Mouse (Mus musculus): ENCODE measurements around the gene Hoxa2.

Gene Hoxa2

GRCm38 (mm10) chr6:52204050-52204752 is 39.6 kb upstream of the Hoxa2 start, which contains the start of gene Hoxa5:
TSS of gene Hoxa5 (minus strand) at chr6:52204587.
- POLR2A ChIA-PET: interaction anchor here in 2 of 4 experiments (0.6 to 4.2 kb wide), 6 partner anchors 9 to 62 kb away, joined by 3 to 29 read pairs (median 4); partner anchors contain the start of genes Gm28308 (in 1 of the 2) and Hoxa3 (in 1 of the 2)
- CTCF ChIA-PET: interaction anchor here in 3 of 4 experiments (0.8 to 2.1 kb wide), 10 partner anchors 9 to 611 kb away, joined by 3 to 8 read pairs (median 4); partner anchors contain the start of gene Hoxa7 (in 2 of the 3)

GRCm38 (mm10) chr6:52203371-52204049 is 38.9 kb upstream of the Hoxa2 start:
- CTCF ChIA-PET: interaction anchor here in 3 of 4 experiments (0.8 to 2.1 kb wide), 12 partner anchors 8 to 611 kb away, joined by 3 to 8 read pairs (median 3); partner anchors contain the start of genes Hoxa7 (in 2 of the 3) and Hoxa10 (in 1 of the 3)
- POLR2A ChIA-PET: interaction anchor here in 3 of 4 experiments (0.6 to 4.2 kb wide), 10 partner anchors 10 to 327 kb away, joined by 3 to 29 read pairs (median 4); partner anchors contain the start of genes 5730596B20Rik (in 1 of the 3), Gm28308 (in 1 of the 3), Hoxa3 (in 1 of the 3) and Hoxa4 (in 1 of the 3)

- POLR2A ChIA-PET: interaction anchor here in 2 of 4 experiments (0.9 to 4.2 kb wide), 9 partner anchors 8 to 326 kb away, joined by 3 to 29 read pairs (median 4); partner anchors contain the start of genes 5730596B20Rik (in 1 of the 2) and Hoxa4 (in 1 of the 2)
- CTCF ChIA-PET: interaction anchor here (0.5 to 1.9 kb wide), 8 partner anchors 8 to 611 kb away, joined by 3 to 7 read pairs (median 3); partner anchors contain the start of genes Hoxa7 (in 2 of the 4) and Hoxa10 (in 1 of the 4)
These were observed 38.4 kb upstream of the Hoxa2 start for GRCm38 (mm10) chr6:52203121-52203370.

- ChIA-PET POLR2A (interaction anchor here (0.6 to 4.2 kb wide), 15 partner anchors 9 to 996 kb away, joined by 3 to 29 read pairs (median 4); partner anchors contain the start of genes Hoxa4 (in 2 of the 4), 5730596B20Rik (in 1 of the 4) and Hoxa1 (in 1 of the 4)), CTCF (interaction anchor here (0.5 to 1.9 kb wide), 9 partner anchors 8 to 610 kb away, joined by 3 to 9 read pairs (median 3); partner anchors contain the start of genes Hoxa7 (in 2 of the 4) and Hoxa10 (in 1 of the 4))
These were observed 37.9 kb upstream of the Hoxa2 start for GRCm38 (mm10) chr6:52202362-52203120.

GRCm38 (mm10) chr6:52201269-52201668 is 36.6 kb upstream of the Hoxa2 start:
- ChIA-PET CTCF (interaction anchor here in 1 of 4 experiments (0.6 to 0.8 kb wide), 2 partner anchors 8 to 17 kb away, joined by 3 to 7 read pairs; no protein-coding TSS in a partner anchor), POLR2A (interaction anchor here in 2 of 4 experiments (0.8 to 1.9 kb wide), 8 partner anchors 9 to 48 kb away, joined by 3 to 8 read pairs (median 5); partner anchors contain the start of genes Hoxa4 (in 2 of the 2) and Hoxa1 (in 1 of the 2))

GRCm38 (mm10) chr6:52200751-52201250 is 36.2 kb upstream of the Hoxa2 start:
- ChIA-PET POLR2A (interaction anchor here in 2 of 4 experiments (0.8 to 1.9 kb wide), 5 partner anchors 9 to 47 kb away, joined by 3 to 8 read pairs (median 5); partner anchors contain the start of genes Hoxa1 (in 1 of the 2) and Hoxa4 (in 1 of the 2)), CTCF (no interaction called here)

GRCm38 (mm10) chr6:52200073-52200750 is 35.6 kb upstream of the Hoxa2 start:
- POLR2A ChIA-PET: interaction anchor here in 1 of 4 experiments (0.6 to 1.9 kb wide), 3 partner anchors 8 to 38 kb away, joined by 3 to 8 read pairs (median 3); partner anchors contain the start of gene Hoxa4
- CTCF ChIA-PET: interaction anchor here in 1 of 4 experiments (0.6 kb wide), 1 partner anchor 45 kb away, joined by 4 read pairs; no protein-coding TSS in a partner anchor

GRCm38 (mm10) chr6:52197271-52197670 is 32.6 kb upstream of the Hoxa2 start:
- ChIA-PET POLR2A (interaction anchor here in 3 of 4 experiments (0.5 to 1.3 kb wide), 4 partner anchors 13 to 82 kb away, joined by 3 to 4 read pairs (median 3); no protein-coding TSS in a partner anchor), CTCF (interaction anchor here in 2 of 4 experiments (0.8 to 1.8 kb wide), 5 partner anchors 14 to 152 kb away, joined by 3 to 5 read pairs (median 3); partner anchors contain the start of gene Hoxa10 (in 1 of the 2))

- CTCF ChIA-PET: interaction anchor here in 2 of 4 experiments (0.8 to 1.8 kb wide), 4 partner anchors 15 to 151 kb away, joined by 3 to 5 read pairs (median 3); partner anchors contain the start of gene Hoxa10 (in 1 of the 2)
- POLR2A ChIA-PET: interaction anchor here in 3 of 4 experiments (0.5 to 1.3 kb wide), 4 partner anchors 12 to 82 kb away, joined by 3 to 4 read pairs (median 3); no protein-coding TSS in a partner anchor
These were observed 32.2 kb upstream of the Hoxa2 start for GRCm38 (mm10) chr6:52196811-52197210.

- POLR2A ChIA-PET: interaction anchor here in 1 of 4 experiments (1.4 kb wide), 1 partner anchor 11 kb away, joined by 3 read pairs; no protein-coding TSS in a partner anchor
- CTCF ChIA-PET: interaction anchor here in 1 of 4 experiments (1.3 to 1.4 kb wide), 2 partner anchors 9 to 17 kb away, joined by 3 to 4 read pairs; partner anchors contain the start of gene Hoxa5
These were observed 30.1 kb upstream of the Hoxa2 start for GRCm38 (mm10) chr6:52194690-52195089.

- CTCF ChIA-PET: interaction anchor here in 2 of 4 experiments (0.6 to 1.5 kb wide), 3 partner anchors 12 to 315 kb away, joined by 3 to 5 read pairs (median 3); partner anchors contain the start of gene Hoxa5 (in 1 of the 2)
- POLR2A ChIA-PET: interaction anchor here in 3 of 4 experiments (0.5 to 3.4 kb wide), 12 partner anchors 8 to 186 kb away, joined by 3 to 17 read pairs (median 3); partner anchors contain the start of genes 5730596B20Rik (in 1 of the 3), Hoxa1 (in 1 of the 3) and Skap2 (in 1 of the 3)
These were observed 27.4 kb upstream of the Hoxa2 start for GRCm38 (mm10) chr6:52191860-52192550.

GRCm38 (mm10) chr6:52190906-52191810 is 26.5 kb upstream of the Hoxa2 start, which contains the start of gene Hoxa4:
TSS of gene Hoxa4 (minus strand) at chr6:52191753.
- ChIA-PET CTCF (interaction anchor here in 2 of 4 experiments (0.6 to 1.5 kb wide), 2 partner anchors 20 to 62 kb away, joined by 3 to 5 read pairs; no protein-coding TSS in a partner anchor), POLR2A (interaction anchor here in 3 of 4 experiments (0.5 to 3.4 kb wide), 11 partner anchors 10 to 264 kb away, joined by 3 to 17 read pairs (median 5); partner anchors contain the start of genes 5730596B20Rik (in 1 of the 3) and Hoxa1 (in 1 of the 3))

- CTCF ChIA-PET: interaction anchor here in 1 of 4 experiments (1.4 kb wide), 1 partner anchor 21 kb away, joined by 3 read pairs; no protein-coding TSS in a partner anchor
- POLR2A ChIA-PET: interaction anchor here in 1 of 4 experiments (1.3 to 3.4 kb wide), 2 partner anchors 11 to 12 kb away, joined by 5 to 17 read pairs; partner anchors contain the start of gene 5730596B20Rik
These were observed 25.8 kb upstream of the Hoxa2 start for GRCm38 (mm10) chr6:52190410-52190809.

- CTCF ChIA-PET: interaction anchor here in 2 of 4 experiments (0.5 to 1.4 kb wide), 2 partner anchors 22 to 541 kb away, joined by 3 read pairs; no protein-coding TSS in a partner anchor
These were observed 25.3 kb upstream of the Hoxa2 start for GRCm38 (mm10) chr6:52189909-52190308.

More at GRCm38 (mm10) chr6:52189909-52190308, 25.3 kb upstream of the Hoxa2 start:
- POLR2A ChIA-PET: interaction anchor here in 1 of 4 experiments (1.1 to 3.4 kb wide), 3 partner anchors 8 to 12 kb away, joined by 3 to 17 read pairs (median 5); partner anchors contain the start of gene 5730596B20Rik
